Mouse (Mus musculus): Measurements from ENCODE around the gene Bcan.

The Bcan gene

DNA sequence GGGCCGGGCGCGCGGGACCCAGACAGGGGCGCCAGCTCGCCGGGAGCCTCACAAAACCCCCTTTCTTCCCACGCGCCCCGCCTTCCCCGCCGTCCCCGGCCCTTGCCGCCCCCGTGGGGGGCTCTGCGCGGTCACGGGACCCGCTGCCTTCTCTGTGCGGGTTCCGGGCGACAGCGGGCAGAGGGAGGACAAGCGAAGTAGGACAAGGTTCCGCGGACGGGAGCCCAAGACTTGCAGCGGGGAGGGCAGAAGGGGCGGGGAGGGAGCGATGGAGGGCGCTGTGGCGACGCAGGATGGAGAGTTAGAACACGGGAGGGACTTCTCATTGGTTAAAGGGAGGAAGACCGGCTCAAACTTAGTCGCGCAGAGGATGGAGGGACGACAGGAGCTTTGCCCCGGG is at the start of gene Bcan:
Gene Bcan, minus strand, starts transcription at position 50 of the 400 bp plus-strand sequence.
- DNase-seq (ENCODE audit: low read depth, low spot score): no peak

DNA sequence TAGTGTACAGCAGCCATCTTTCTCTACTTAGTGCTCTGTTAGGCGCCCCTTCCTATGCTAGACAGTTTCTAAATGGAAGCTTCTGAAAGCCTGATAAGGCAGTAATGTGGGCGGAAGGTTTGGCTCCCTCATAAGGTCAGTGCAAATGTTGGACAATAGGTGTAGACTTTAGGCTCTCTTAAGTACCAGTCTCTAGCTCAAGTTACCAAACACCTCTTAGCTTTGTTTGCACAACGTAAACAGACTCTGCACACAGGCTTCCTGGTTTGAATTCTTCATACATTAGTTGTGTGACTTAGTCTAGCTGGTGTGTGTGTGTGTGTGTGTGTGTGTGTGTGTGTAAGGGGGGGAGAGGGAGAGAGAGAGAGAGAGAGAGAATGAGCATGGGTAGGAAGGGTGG is 49.5 kb upstream of the Bcan start:
- DNase-seq (ENCODE audit: low read depth, low spot score): no peak

DNA sequence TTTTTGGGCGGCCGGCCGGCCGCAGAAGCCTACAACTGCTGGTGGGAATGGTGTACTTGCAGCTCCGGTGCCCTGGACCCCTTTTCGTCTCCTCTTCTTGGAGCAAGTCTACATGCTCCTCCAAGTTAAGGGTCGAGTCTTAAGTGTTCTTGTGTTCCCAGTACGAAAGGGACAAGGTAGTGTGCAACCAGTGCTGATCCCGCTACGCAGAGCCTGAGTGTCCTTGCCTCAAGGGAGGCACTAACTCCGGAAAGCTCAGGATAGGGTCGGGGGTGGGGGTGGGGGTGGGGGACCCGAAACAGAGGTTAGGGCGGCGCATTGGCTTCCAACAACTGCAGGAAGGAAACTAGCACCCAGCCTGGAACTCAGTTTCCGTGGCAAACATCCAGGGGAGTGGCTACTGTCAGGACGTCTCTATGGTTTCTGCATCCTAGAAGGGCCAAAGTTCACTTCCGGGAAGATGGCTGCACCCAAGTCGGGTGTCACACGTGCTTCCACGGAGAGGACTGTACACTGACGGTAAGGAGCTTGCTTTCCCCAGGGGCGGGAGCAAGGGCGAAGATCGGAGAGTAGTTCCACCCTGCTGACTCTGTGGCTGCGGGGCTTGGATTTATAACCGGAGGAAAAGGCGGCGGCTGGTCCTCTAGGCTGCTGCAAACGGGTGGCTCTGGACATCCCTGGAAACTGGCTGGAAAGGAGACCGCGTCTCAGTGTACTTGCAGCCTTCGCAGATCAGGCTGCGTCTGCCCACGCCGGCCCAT is 42.8 kb upstream of the Bcan start, which contains the start of gene Gpatch4:
Gene Gpatch4, plus strand, starts transcription at position 448 of the 761 bp plus-strand sequence.
- peak; percentile 91 for DNase-seq (ENCODE audit: low read depth, low spot score)

DNA sequence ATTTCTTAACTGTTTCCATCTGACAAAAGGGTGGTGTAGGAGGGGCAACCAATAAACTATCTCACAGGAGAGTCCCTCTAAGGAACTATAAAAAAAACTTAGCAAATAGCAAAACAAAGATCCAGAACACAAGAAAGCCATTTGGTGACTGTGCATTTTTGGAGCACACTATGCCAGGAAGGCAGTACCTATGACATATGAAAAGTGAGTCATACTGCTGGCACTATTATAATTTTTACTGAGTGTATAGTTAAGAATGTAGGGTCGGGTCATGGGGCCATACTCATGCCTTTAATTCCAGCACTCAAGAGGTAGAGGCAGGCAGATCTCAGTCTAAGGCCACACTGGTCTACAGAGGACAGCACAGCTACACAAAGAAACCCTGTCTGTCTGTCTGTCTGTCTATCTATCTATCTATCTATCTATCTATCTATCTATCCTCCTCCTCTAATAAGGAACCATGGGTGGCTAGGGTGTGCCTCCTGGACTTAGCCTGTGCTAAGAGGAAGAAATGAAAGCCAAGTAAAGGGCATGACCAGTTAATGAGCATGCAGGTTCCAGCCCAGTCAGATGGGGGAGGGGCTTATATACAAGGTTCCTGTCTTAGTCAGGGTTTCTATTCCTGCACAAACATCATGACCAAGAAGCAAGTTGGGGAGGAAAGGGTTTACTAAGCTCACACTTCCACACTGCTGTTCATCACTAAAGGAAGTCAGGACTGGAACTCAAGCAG is 35.7 kb upstream of the Bcan start:
- no peak for DNase-seq (ENCODE audit: low read depth, low spot score)

DNA sequence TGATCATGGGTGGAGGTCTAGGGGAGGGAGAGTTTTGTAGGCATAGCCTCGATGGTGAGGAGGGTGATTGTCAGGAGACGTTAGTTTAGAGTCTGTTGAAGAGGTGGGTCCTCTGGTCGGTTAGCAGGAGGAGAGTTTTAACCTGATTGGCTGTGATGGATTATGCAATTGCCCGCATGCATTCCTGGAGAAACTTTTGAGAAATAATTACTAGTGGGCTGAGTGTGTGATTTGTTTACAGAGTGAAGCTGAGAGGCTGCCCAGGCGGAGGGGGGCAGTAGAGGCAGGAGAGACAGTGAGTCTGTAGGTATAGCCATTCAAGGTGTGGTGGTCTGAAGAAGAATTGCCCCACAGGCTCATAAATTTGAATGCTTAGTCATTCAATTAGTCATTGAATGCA is 33.5 kb upstream of the Bcan start:
- DNase-seq (ENCODE audit: low read depth, low spot score): no peak

DNA sequence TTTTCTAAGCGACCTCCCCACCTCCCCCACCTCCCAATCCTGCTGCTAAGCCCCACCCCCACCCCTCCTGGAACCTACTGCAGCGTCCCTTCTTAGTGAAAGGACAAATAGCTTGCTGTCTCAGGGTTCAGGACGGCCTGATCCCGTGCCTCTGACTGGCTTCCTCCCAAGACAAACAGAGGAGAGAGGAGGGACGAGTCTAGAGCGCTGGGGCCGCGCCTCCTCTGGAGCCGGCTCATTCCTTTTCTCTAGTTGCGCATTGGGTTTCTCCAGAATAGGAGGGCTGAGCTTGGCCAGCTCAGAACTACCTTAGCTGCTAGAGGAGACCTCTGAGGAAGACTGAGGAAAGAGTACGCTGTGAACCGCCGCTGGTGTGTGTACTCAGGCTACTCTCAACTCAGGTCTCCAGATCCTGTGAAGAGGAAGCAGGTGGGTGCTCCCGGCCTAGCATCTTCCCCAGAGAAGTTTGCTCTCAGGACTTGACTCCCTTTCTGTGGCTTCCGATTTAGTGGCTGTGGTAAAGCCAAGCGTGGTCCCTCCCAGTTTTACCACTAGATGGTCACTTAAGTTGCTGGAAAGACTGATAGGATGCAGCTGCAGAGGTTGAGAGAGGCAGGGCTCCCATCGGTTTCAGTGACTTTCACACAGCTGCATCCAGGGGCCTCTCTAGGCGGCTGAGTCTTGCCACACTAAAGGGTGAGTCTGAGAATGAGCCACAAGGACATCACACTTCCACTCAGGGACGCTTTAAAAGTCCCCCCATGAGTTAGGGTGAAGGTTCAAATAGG is 30.8 kb upstream of the Bcan start:
- DNase-seq (ENCODE audit: low read depth, low spot score): no peak

DNA sequence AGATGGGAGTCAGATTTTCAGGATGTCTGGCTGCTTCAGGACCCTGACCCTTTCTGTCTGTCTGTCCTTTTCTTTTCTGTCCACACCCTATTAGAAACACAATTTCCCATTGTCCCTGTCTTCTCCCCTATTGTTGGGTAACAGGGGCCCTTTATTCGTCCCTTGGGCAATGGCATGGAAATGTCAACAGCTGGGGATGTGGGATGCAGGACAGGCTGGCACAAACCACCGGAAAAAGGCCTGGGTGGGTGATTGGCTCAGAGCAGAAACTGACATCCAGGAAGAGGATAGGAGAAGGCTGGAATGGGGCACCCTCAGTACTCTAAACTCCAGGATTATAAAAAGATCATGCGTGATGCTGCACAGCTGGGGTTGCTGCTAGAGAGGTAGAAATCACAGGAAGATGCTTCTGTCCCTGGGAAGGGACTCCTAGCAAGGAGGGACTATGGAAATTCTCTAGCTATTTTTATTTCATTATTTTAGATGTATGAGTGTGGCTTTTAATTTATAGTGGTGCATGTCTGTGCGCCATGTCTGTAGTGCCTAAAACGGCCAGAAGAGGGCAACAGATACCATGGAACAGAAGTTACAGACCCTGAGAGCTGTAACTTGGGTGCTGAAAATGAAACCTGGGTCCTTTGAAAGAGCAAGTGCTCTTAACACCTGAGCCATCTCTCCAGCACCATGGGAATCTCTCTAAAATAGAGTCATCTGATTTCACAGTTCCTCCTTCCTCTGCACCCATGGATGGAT is 27.6 kb upstream of the Bcan start, which contains the start of gene Hapln2:
Gene Hapln2, minus strand, starts transcription at position 150 of the 753 bp plus-strand sequence.
- DNase-seq (ENCODE audit: low read depth, low spot score): no peak

DNA sequence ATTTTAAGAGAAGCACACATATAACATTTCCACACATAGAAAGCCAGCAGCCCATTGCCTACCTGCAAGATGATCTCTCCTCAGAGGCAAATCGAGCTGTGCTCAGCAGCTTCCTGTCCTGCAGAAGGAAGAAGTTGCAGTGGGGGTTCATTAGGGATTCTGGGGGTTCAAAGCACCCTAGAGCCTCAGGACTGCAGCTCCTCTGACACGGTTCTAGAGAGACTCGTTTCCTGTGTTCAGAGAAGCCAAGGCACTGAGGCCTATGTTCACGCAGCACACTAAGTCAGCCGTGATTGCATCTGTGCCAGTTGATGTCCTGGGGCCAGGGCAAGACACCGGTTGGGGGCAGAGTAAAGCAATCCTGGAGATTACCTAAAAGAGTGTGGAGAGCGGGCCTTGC is 26.8 kb upstream of the Bcan start:
- no peak for DNase-seq (ENCODE audit: low read depth, low spot score)

DNA sequence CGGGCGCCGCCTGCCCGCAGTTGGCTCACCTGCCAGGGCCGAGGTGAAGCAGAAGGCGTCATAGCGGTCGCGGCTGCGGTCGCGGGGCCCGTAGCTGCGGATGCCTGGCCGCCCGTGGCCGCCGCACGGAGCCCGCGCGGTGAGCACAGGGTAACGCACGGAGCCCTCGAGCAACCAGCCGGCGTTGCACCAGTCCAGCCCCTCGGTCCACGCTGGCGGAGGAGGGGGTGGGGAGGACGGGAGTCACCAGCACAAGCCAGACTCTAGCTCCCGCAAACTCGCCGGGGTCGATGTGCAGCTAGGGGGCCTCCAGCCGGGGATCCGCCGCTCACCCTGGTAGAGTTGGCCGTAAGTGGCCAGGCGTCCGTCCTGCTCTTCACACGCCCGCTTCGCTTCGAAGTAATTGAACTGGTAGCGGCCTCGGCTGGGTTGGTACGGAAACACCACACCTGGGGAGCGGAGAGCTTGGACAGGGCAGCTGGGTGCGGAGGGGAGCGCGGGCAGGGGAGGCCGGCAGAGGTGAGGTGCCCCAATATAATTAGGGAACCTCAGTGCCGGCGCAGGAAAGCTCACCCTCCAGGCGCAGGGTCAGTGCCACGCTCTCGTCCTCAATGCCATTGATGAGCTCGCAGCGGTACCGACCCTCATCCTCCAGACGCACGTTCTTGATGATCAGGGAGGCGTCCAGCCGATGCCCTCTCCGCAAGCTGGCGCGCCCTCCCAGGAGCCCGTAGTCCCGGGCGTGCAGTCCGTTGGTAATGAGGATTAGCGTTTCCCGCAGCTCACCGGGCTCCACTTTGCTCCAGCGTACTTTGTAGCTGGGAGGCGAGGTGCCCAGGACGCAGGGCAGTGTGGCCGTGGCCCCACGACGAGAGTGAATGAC is 23.4 kb upstream of the Bcan start:
- DNase-seq (ENCODE audit: low read depth, low spot score): no peak

DNA sequence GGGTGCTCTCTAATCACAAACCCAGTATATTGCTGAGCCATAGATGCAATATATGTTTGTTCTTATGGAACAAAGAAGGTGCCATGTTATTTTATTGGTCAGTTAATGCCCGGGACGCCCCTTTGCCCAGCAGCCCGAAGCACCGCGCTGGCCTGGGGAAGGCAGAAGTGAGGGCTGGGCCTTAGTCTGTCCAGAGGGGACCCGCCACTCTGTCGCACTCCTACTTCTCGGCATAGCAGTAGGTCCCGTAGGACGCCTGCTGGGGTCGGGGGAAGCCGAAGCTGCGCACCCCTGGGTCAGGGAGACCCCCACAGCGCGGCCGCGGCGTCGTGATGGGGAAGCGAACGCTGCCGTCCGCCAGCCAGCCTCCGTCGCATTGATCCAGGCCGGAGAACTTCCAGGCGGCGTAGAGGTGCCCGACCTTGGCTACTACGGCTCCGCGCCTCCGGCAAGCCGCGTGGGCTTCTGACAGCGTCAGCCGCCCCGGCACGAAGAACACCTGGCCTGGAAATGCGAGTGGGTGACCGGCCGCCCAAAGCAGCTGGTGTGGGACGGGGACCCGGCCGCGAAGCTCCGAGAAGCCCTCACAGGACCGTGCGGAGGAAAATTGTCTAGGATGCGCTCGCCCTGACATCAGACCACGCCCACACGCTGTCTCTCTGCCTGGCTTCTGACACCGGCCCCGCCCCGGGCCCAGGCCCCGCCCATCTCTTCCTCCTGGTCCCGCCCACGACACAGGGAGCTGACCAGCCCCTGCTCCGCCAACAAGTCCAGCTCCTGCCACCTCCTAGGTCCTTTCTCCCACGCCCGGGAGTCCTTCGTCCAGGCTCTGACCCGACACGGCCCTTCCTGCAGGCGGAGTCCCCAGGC is 22.5 kb upstream of the Bcan start:
- no peak for DNase-seq (ENCODE audit: low read depth, low spot score)

DNA sequence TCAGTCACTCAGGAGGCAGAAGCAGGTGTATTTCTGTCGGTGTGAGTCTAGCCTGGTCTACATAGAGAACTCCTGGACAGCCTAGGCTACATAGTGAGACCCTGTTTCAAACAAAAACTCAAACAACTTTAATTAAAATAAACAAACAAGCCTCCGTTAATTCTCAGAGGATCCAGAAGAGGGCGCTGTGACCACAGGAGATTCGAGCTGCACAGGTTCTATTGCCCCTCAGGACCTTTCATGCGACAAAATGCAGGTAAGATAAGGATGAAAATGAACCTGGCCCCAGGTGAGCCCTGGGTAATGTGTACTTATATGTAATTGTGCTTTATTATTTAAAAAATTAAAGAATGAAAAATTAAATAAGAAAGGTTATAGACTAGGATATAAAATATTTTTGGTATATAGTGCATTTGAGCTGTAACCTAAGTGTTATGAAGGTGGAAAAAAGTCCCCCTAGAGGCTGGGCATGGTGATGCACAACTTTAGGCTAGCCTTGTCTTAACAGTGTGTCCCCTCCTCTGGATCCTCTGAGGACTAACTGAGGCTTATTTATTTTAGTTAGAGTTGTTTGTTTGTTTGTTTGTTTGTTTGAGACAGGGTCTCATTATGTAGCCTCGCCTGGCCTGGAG is 10.7 kb upstream of the Bcan start:
- DNase-seq (ENCODE audit: low read depth, low spot score): no peak

DNA sequence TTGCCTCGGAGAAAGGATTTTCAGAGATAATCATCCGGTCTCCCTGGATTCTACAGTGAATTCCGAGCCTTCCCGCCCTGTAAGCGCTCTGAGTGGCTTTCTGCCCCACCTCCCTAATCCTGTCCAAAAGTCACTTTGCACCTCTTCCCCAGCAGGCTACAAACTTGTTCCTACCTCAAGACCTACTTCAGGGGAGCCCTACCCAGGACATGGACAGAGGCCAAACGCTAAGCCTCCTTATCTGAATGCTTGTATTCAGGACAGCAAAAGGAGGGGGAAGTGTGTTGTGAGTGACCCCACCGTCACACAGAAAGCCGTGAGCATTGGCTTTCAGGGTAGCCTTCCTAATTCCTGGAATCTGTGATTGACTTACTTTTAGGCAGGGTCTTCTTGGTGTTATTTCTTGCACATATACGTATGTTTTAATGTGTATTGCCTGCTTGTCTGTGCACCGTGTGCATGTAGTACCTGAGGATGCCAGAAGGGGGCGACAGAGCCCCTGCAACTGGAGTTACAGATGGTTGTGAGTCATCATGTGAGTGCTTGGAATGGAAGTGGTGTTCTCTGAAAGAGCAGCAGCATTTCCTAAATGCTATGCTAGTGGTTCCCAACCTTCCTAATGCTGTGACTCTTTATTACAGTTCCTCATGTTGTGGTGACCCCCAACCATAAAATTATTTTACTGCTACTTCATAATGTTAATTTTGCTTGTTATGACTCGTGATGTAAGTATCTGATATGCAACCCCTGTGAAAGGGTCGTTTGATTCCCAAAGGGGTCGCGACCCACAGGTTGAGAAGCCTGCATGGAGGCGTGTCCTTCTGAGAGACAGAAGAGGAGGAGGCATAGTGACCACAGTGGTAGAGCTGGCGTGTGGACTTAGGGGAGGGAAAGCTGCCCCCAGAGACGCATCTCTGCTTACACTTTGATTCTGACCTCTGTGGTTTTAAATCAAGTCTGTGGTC is 6.1 kb upstream of the Bcan start:
- no peak for DNase-seq (ENCODE audit: low read depth, low spot score)

DNA sequence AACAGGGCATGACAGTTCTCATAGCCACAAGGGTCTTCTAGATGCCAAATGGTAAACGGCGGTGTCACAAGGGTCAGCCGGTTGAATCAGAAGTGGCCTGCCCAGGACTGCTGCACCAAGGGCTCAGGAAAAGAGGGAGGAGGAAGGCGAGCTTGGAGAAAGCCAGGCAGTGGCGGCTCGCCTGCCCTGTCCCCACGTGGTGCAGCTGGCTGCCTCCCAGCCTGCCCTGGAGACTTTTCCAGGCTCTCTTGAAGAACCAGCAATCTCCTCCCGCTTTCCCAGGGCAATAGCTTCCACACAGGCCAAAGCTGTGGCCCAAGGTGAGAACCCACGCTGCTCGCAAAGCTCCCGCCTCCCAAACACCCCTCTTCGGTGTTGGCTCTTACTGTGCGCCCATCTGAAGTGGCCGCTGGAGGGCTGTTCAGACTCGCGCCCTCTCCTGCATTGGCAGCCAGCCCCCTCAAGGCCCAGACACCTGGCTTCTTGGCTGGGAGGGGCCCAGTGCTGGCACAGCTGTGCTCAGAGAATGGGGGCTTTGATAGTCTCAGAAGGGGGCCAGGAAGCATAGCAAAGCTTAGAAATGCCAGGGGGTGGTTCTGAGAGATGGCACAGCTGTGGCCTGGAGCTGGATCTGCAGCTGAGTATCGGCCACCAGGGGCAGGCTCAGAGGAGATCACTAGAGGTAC is 2.4 kb upstream of the Bcan start:
- no peak for DNase-seq (ENCODE audit: low read depth, low spot score)

DNA sequence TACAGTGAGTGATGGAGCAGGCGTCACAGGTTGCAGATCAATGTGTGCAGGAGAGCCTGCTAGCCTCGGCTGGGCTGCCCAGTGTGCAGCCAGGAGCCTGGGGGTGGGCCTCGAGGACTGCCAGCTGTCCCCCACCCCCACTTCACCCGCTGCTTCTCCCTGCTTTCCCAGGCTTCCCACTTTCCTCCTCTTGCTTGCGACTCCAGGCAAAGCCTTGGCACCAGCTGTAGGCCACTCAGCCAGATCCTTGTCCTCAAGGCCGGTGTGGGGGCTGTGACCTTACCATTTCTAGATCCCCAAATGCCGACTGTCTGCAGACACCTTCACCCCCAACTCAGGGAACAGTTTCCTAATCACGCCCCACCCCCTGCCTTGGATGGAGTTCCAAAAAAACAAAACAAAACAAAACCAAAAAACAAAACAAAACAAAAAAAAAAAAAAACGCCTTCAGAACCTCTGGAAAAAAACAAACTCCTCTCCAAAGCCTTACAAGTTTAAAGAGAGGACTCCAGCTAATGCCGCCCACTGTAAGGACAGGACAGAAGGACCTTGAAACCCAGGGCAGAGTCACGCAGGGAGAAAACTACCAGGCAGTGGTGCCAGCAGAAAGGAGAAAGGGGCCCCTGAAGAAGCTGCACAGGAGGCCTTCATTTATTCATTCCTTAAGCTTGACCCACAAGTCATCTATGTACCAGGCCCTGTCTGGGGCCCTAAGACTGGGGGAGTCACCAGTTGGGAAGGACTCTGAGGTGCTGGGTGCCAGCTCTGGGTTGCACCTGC is 976 bp upstream of the Bcan start:
- DNase-seq (ENCODE audit: low read depth, low spot score): no peak

DNA sequence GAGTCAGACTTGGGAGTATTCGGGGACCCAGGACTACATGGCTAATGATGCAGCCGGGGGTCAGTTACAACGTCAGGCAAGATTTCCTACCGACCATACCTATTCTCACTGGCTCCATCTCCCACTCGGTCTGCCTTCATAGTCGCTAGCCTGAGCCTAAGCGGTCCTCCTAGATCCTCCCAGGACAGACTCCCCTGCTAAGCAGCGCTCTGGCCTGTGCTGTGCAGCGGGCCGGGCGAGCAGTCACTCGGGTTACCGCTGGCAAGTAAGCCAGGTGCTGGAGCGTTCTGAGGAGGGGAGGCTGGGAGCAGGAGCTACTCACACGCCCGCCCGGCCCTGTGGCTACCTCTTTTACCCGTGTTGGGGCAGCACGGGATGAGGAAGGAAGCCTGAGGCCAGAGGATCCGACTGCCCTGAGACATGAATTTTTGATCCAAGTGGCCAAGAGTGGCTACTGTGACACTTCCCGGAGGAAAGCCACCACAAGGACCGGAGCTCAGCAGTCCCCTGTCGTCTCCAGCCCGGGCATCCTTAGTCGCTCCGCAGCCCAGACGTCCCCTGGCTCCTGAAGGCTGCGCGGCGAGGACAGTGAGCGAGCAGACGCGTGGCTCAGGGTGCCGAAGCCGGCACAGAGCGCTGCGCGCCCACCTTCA is 661 bp downstream of the Bcan start:
- DNase-seq (ENCODE audit: low read depth, low spot score): no peak

DNA sequence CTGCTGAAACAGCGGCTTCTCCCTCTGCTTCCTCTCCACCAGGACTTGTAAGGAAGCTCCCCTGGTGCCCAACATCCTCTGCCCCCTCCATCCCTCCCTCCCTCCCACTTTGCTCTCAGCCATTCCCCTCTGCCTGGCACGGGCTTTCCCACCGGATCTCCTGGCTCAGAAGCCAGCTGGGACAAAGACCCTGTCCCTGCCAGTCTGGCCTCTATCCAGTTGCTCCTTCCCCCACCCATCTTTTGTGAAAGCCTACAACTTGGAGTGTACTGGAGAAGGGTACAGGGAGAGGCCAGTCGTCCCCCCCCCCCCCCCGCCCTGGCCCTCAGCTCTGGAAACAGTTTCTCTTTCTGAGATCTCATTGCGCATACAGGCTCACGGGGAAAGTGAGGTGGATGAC is 1.3 kb downstream of the Bcan start:
- peak; percentile 59 for DNase-seq (ENCODE audit: low read depth, low spot score)
